8 mouse cellular contexts compared by ENCODE assay signal in the genomic region with DNA sequence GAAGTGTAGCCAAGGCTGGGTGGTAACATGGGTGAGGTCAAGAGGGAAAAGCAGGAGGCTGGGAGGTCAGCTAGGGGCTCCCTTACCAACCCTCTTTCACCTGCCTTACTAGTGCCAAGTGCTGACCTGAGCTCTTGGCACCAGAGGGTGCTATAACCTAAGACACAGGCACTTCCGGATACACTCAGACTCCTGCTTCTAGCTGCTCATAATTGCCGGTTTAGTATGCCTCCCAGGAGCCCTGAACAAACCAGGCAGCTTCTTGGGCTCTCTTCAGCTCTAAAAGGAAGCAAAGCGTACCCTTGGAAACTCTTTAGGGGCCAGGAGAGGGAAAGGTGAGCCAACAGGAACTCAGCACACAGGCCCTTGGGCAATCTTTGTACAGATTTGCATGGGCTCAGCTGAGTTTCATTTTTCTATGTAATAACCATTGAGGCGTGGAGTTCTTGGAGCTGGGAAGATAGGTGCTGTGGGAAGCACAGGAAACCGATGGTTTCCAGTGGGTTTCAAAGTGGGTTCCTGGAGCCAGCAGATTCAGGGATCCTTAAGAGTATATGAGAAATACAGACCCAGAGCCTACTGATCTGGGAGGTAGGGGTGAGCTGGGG. TPM values are rescaled to one million over a fixed set of nuclear protein-coding genes. Genes with fewer than 3 reads are reported as not detected.
A peak's percentile ranks its signal among the peaks of the same experiment; 100 is the strongest.
DNase-seq lines count a peak whose midpoint lies in the region; ATAC-seq and TF ChIP-seq lines count a peak whose summit lies in the region.

No protein-coding gene starts in this region.

- H3K9me3 ChIP-seq in ES-Bruce4 (replicated peaks; ENCODE audit: control insufficient read depth, insufficient read depth, low read length, poor library complexity, severe bottlenecking) = no peaks in the 10 kb centered on the region
- H3K9me3 ChIP-seq in lung, embryonic 15.5 days = no peaks in the 10 kb centered on the region

- no peak overlapping the region for H3K27ac ChIP-seq in ES-Bruce4 (ENCODE audit: insufficient read depth, low read length)
- no peak overlapping the region for H3K27ac ChIP-seq in layer of hippocampus, adult 2 months
- H3K27ac ChIP-seq in lung, embryonic 15.5 days = no peak overlapping the region

- no peaks in the 10 kb centered on the region for H3K4me1 ChIP-seq in ES-Bruce4 (ENCODE audit: control insufficient read depth, insufficient read depth, low read length)
- H3K4me1 ChIP-seq in lung, embryonic 15.5 days = 0 out of 2 replicates have a peak, but pooled peaks cover 8% of the 10 kb centered on the region

- no peak overlapping the region for H3K9ac ChIP-seq in ES-Bruce4 (ENCODE audit: low read depth, poor library complexity, severe bottlenecking)
- no peak overlapping the region for H3K9ac ChIP-seq in lung, embryonic 15.5 days

- H3K4me3 ChIP-seq in ES-Bruce4 (ENCODE audit: low read depth, low read length) = no peak overlapping the region
- H3K4me3 ChIP-seq in layer of hippocampus, adult 2 months = no peak overlapping the region
- H3K4me3 ChIP-seq in lung, embryonic 15.5 days = no peak overlapping the region

- TF ChIP-seq EP300 in ES-Bruce4 (IDR thresholded peaks at IDR 0.05; ENCODE audit: insufficient read depth, low read depth, low read length) = no peak

- WGBS in lung, embryonic 15.5 days = 25% methylated on average over 5 of the region's 5 CpGs

- no peaks in the 10 kb centered on the region for H3K27me3 ChIP-seq in ES-Bruce4 (ENCODE audit: control insufficient read depth, insufficient read depth, low read length, poor library complexity, severe bottlenecking)
- no peaks in the 10 kb centered on the region; the same call in none of the 2 replicates for H3K27me3 ChIP-seq in lung, embryonic 15.5 days

- TF ChIP-seq CTCF in ES-Bruce4 (IDR thresholded peaks at IDR 0.05; ENCODE audit: low read depth, low read length) = peak; percentile 88
- TF ChIP-seq CTCF in brain, embryonic 14.5 days (IDR thresholded peaks at IDR 0.05; ENCODE audit: borderline replicate concordance, extremely low read depth, insufficient read depth, insufficient read length) = peak; percentile 89
- peak; percentile 92 for TF ChIP-seq CTCF in layer of hippocampus, adult 2 months (conservative IDR thresholded peaks at IDR 0.05)

- peak; percentile 83 for ATAC-seq in erythroid progenitor cell, adult 5-6 weeks (replicated peaks; ENCODE audit: low FRiP score, poor library complexity, severe bottlenecking)
- peak; percentile 75; the same call in 1 of the 2 replicates for ATAC-seq in lung, embryonic 15.5 days (ENCODE audit: borderline replicate concordance, extremely low read depth, low FRiP score, low TSS enrichment)

- peak; percentile 91 for DNase-seq in brain, embryonic 14.5 days (ENCODE audit: low read depth)
- peak; percentile 71 for DNase-seq in heart, postnatal 4 days
- DNase-seq in layer of hippocampus, adult 2 months (ENCODE audit: low spot score in 2 of 2) = peak; percentile 54 to 61
- DNase-seq in retina, adult 2 months (ENCODE audit: low read depth, low spot score) = peak; percentile 72
- peak; percentile 66 for DNase-seq in thymus, postnatal 25 days

- H3K4me2 ChIP-seq in lung, embryonic 15.5 days = no peak overlapping the region

- H3K36me3 ChIP-seq in ES-Bruce4 (ENCODE audit: control insufficient read depth, insufficient read depth, low read length, poor library complexity, severe bottlenecking) = no peaks in the 10 kb centered on the region
- H3K36me3 ChIP-seq in lung, embryonic 15.5 days = no peaks in the 10 kb centered on the region

- no peak for TF ChIP-seq POLR2A in ES-Bruce4 (IDR thresholded peaks at IDR 0.05; ENCODE audit: insufficient read depth, low read length)
- TF ChIP-seq POLR2A in brain, embryonic 14.5 days (IDR thresholded peaks at IDR 0.05; ENCODE audit: borderline replicate concordance, extremely low read depth, insufficient read depth, insufficient read length, poor library complexity, severe bottlenecking) = no peak

RNA-seq across cellular contexts. Expression of gene Gm8439, which starts 1.4 kb away (rescaled TPM):
- polyA plus RNA-seq in ES-Bruce4 (2011; ENCODE audit: insufficient read depth, insufficient read length, low read depth, missing spikeins) = not detected in 2 replicates
- polyA plus RNA-seq in brain, embryonic 14.5 days (2012; rRNA removed) = not detected in 2 replicates
- not detected in 2 replicates for total RNA-seq in erythroid progenitor cell, adult 5-6 weeks (2015; ENCODE audit: low replicate concordance)
- not detected in 2 replicates for total RNA-seq in erythroid progenitor cell, adult 5-6 weeks (2017; ENCODE audit: low replicate concordance)
- total RNA-seq in heart, postnatal 4 days (2021) = not detected
- not detected for total RNA-seq in layer of hippocampus, adult 2 months (2021)
- polyA plus RNA-seq in lung, embryonic 15.5 days (2015; fragmentation: Nextera tagmentation; extraction: Ambion mirVana) = not detected in 2 replicates

RNA-seq across cellular contexts. Expression of gene Ctps, which starts 19.8 kb away (rescaled TPM):
- 130 TPM in 2 replicates for polyA plus RNA-seq in ES-Bruce4 (2011; ENCODE audit: insufficient read depth, insufficient read length, low read depth, missing spikeins)
- 42.5 and 46.7 TPM in 2 replicates for polyA plus RNA-seq in brain, embryonic 14.5 days (2012; rRNA removed)
- 18.9 and 22.7 TPM in 2 replicates for total RNA-seq in erythroid progenitor cell, adult 5-6 weeks (2015; ENCODE audit: low replicate concordance)
- 19.4 and 30.8 TPM in 2 replicates for total RNA-seq in erythroid progenitor cell, adult 5-6 weeks (2017; ENCODE audit: low replicate concordance)
- total RNA-seq in heart, postnatal 4 days (2021) = 10 to 100 TPM; 85.6 to 87.5 TPM
- 10 to 100 TPM; 33.5 to 38.4 TPM for total RNA-seq in layer of hippocampus, adult 2 months (2021)
- 85.6 and 87.4 TPM in 2 replicates for polyA plus RNA-seq in lung, embryonic 15.5 days (2015; fragmentation: Nextera tagmentation; extraction: Ambion mirVana)

RNA-seq across cellular contexts. Expression of gene Slfnl1, which starts 57.9 kb away (rescaled TPM):
- not detected in 2 replicates for polyA plus RNA-seq in ES-Bruce4 (2011; ENCODE audit: insufficient read depth, insufficient read length, low read depth, missing spikeins)
- 0.10 and 0.18 TPM in 2 replicates for polyA plus RNA-seq in brain, embryonic 14.5 days (2012; rRNA removed)
- not detected in 2 replicates for total RNA-seq in erythroid progenitor cell, adult 5-6 weeks (2015; ENCODE audit: low replicate concordance)
- not detected in 2 replicates for total RNA-seq in erythroid progenitor cell, adult 5-6 weeks (2017; ENCODE audit: low replicate concordance)
- total RNA-seq in heart, postnatal 4 days (2021) = under 1 TPM; 0.24 to 0.54 TPM
- under 1 TPM; 0.27 to 0.33 TPM for total RNA-seq in layer of hippocampus, adult 2 months (2021)
- polyA plus RNA-seq in lung, embryonic 15.5 days (2015; fragmentation: Nextera tagmentation; extraction: Ambion mirVana) = 0.09 TPM in 1 of 2 replicates, not detected in the other
